Mouse (Mus musculus) kidney, embryonic 14.5 days (tissue): ENCODE results near the gene Plekhj1. TPM values are rescaled to one million over a fixed set of nuclear protein-coding genes. Genes with fewer than 3 reads are reported as not detected.

Source experiments
- ATAC-seq: fragments of 200-750 bp; cut with Nextera tagmentation; 2 replicates; pipeline ENCODE4 v1.8.0; 2017; ENCODE audit warnings: moderate number of reproducible peaks, mild to moderate bottlenecking, moderate TSS enrichment, moderate library complexity; ENCODE audit not compliant: low FRiP score, low TSS enrichment
- H3K27ac ChIP-seq: fragments of 300-500 bp; sonication (generic); 2 replicates; pipeline ENCODE4 v1.5.1; 2014; ENCODE audit warnings: low read depth, mild to moderate bottlenecking, low read length, moderate library complexity, mixed read lengths
- H3K27me3 ChIP-seq: fragments of 300-500 bp; sonication (generic); 2 replicates; pipeline ENCODE4 v1.6.1; 2014; ENCODE audit warnings: mild to moderate bottlenecking, low read length; ENCODE audit not compliant: control insufficient read depth, insufficient read depth
- H3K36me3 ChIP-seq: fragments of 300-500 bp; sonication (generic); 2 replicates; pipeline ENCODE4 v1.6.1; 2014; ENCODE audit warnings: low read length, mixed read lengths; ENCODE audit not compliant: control insufficient read depth, insufficient read depth
- H3K4me1 ChIP-seq: fragments of 300-500 bp; sonication (generic); 2 replicates; pipeline ENCODE4 v1.6.1; 2014; ENCODE audit warnings: low read length, mixed read lengths; ENCODE audit not compliant: control insufficient read depth, insufficient read depth
- H3K4me2 ChIP-seq: fragments of 300-500 bp; sonication (generic); replicated peaks from 2 replicates; pipeline ENCODE4 v1.6.1; 2014; ENCODE audit warnings: low read depth, mild to moderate bottlenecking, low read length
- H3K4me3 ChIP-seq: fragments of 300-500 bp; sonication (generic); 2 replicates; pipeline ENCODE4 v1.5.1; 2014; ENCODE audit warnings: mild to moderate bottlenecking, low read length
- H3K9ac ChIP-seq: fragments of 300-500 bp; sonication (generic); 2 replicates; pipeline ENCODE4 v1.6.1; 2014; ENCODE audit warnings: low read depth, mild to moderate bottlenecking, low read length, moderate library complexity
- H3K9me3 ChIP-seq: fragments of 300-500 bp; sonication (generic); 2 replicates; pipeline ENCODE4 v1.6.1; 2016; ENCODE audit warnings: low read length; ENCODE audit not compliant: control insufficient read depth
- WGBS: fragments of 180-500 bp; shearing (Covaris S2); extraction: QIAGEN DNeasy Blood & Tissue Kit; methylation state at CpG from one replicate; pipeline ENCODE4 v1.1.7; 2014; 5-methylcytosine and 5-hydroxymethylcytosine counted together
- polyA plus RNA-seq: library from polyadenylated mRNA; unstranded; fragments of >200 nt; fragmentation: Nextera tagmentation; extraction: Ambion mirVana; gene quantifications from 2 replicates; pipeline ENCODE4 v1.2.1, GENCODE M21; 2014

The Plekhj1 gene
- 121 and 126 TPM in 2 replicates for polyA plus RNA-seq

- peak; percentile 88 for ATAC-seq
- peak within 1 kb of the TSS; percentile 97 for H3K9ac ChIP-seq
These were observed at the start of gene Plekhj1, which contains the start of gene Sf3a2 for GRCm38 (mm10) chr10:80798150-80799006. TSS of gene Plekhj1 (minus strand) at chr10:80798626. TSS of gene Sf3a2 (plus strand) at chr10:80798198.

GRCm38 (mm10) chr10:80845732-80846131 lies 47.3 kb upstream of the Plekhj1 start:
- 76% methylated on average over 12 of the region's 12 CpGs for WGBS
- Histone ChIP-seq H3K27ac (no peak overlapping the region), H3K27me3 (peaks cover 43% of the 10 kb centered on the region), H3K4me1 (peaks cover 9% of the 10 kb centered on the region), H3K4me3 (no peak overlapping the region), H3K9ac (no peak overlapping the region), H3K9me3 (no peaks in the 10 kb centered on the region), H3K36me3 (no peaks in the 10 kb centered on the region; the same call in 1 of the 2 replicates), H3K4me2 (no peak overlapping the region)
- ATAC-seq = no peak

More at GRCm38 (mm10) chr10:80798150-80799006, at the start of gene Plekhj1, which contains the start of gene Sf3a2:
- Histone ChIP-seq H3K4me3 (peak within 1 kb of the TSS; percentile 94), H3K4me2 (peak within 1 kb of the TSS; percentile 94), H3K36me3 (peaks cover 57% of the 10 kb centered on the region), H3K4me1 (peaks cover 12% of the 10 kb centered on the region), H3K9me3 (no peaks in the 10 kb centered on the region), H3K27me3 (no peaks in the 10 kb centered on the region), H3K27ac (peak within 1 kb of the TSS; percentile 96)
- WGBS = under 1% methylated on average over 103 of the region's 104 CpGs

GRCm38 (mm10) chr10:80845055-80845693 lies 46.7 kb upstream of the Plekhj1 start:
- 60% methylated on average over 8 of the region's 8 CpGs for WGBS

GRCm38 (mm10) chr10:80843931-80844547 lies 45.6 kb upstream of the Plekhj1 start, which contains the start of gene Lingo3:
TSS of gene Lingo3 (minus strand) at chr10:80844039.
- Histone ChIP-seq H3K27ac (no peak within 1 kb of the TSS), H3K27me3 (peaks cover 43% of the 10 kb centered on the region), H3K36me3 (no peaks in the 10 kb centered on the region), H3K4me2 (peak within 1 kb of the TSS; percentile 87), H3K4me3 (peak within 1 kb of the TSS; percentile 47), H3K9me3 (no peaks in the 10 kb centered on the region), H3K9ac (peak within 1 kb of the TSS; percentile 55), H3K4me1 (peaks cover 9% of the 10 kb centered on the region)
- ATAC-seq = no peak; the same call in none of the 2 replicates
- WGBS = 5% methylated on average over 27 of the region's 51 CpGs

More at GRCm38 (mm10) chr10:80845055-80845693, 46.7 kb upstream of the Plekhj1 start:
- H3K4me3 ChIP-seq = no peak overlapping the region
- no peak overlapping the region for H3K27ac ChIP-seq
- no peak overlapping the region for H3K9ac ChIP-seq
- no peaks in the 10 kb centered on the region for H3K9me3 ChIP-seq
- no peak for ATAC-seq
- H3K27me3 ChIP-seq = peaks cover 43% of the 10 kb centered on the region
- no peaks in the 10 kb centered on the region; the same call in 1 of the 2 replicates for H3K36me3 ChIP-seq
- peaks cover 9% of the 10 kb centered on the region for H3K4me1 ChIP-seq
- H3K4me2 ChIP-seq = no peak overlapping the region

GRCm38 (mm10) chr10:80843087-80843930 lies 44.9 kb upstream of the Plekhj1 start:
- Histone ChIP-seq H3K9ac (peak overlapping the region; percentile 55), H3K27me3 (peaks cover 45% of the 10 kb centered on the region), H3K27ac (no peak overlapping the region), H3K4me2 (peak overlapping the region; percentile 87), H3K4me1 (peaks cover 9% of the 10 kb centered on the region), H3K36me3 (no peaks in the 10 kb centered on the region), H3K4me3 (peak overlapping the region; percentile 47), H3K9me3 (no peaks in the 10 kb centered on the region)
- ATAC-seq = no peak; the same call in 1 of the 2 replicates
- WGBS = 11% methylated on average over 32 of the region's 32 CpGs

GRCm38 (mm10) chr10:80842334-80842733 lies 43.9 kb upstream of the Plekhj1 start:
- peaks cover 9% of the 10 kb centered on the region for H3K4me1 ChIP-seq
- H3K36me3 ChIP-seq = no peaks in the 10 kb centered on the region
- H3K9ac ChIP-seq = no peak overlapping the region
- H3K9me3 ChIP-seq = no peaks in the 10 kb centered on the region
- WGBS = 76% methylated on average over 15 of the region's 15 CpGs
- no peak overlapping the region for H3K4me3 ChIP-seq
- H3K27ac ChIP-seq = no peak overlapping the region
- no peak overlapping the region for H3K4me2 ChIP-seq
- no peak for ATAC-seq
- H3K27me3 ChIP-seq = peaks cover 45% of the 10 kb centered on the region

- 78% methylated on average over 2 of the region's 2 CpGs for WGBS
These were observed 43.3 kb upstream of the Plekhj1 start for GRCm38 (mm10) chr10:80841685-80842084.

GRCm38 (mm10) chr10:80839848-80840247 lies 41.4 kb upstream of the Plekhj1 start:
- peaks cover 54% of the 10 kb centered on the region for H3K27me3 ChIP-seq
- no peak for ATAC-seq
- 51% methylated on average over 6 of the region's 6 CpGs for WGBS

More at GRCm38 (mm10) chr10:80841685-80842084, 43.3 kb upstream of the Plekhj1 start:
- Histone ChIP-seq H3K4me3 (no peak overlapping the region), H3K27ac (no peak overlapping the region), H3K27me3 (peaks cover 48% of the 10 kb centered on the region), H3K4me2 (no peak overlapping the region), H3K9ac (no peak overlapping the region), H3K36me3 (no peaks in the 10 kb centered on the region), H3K4me1 (peaks cover 9% of the 10 kb centered on the region), H3K9me3 (no peaks in the 10 kb centered on the region)
- ATAC-seq = no peak

More at GRCm38 (mm10) chr10:80839848-80840247, 41.4 kb upstream of the Plekhj1 start:
- Histone ChIP-seq H3K4me1 (peaks cover 9% of the 10 kb centered on the region), H3K36me3 (no peaks in the 10 kb centered on the region), H3K4me3 (no peak overlapping the region), H3K9me3 (peaks cover 4% of the 10 kb centered on the region), H3K9ac (no peak overlapping the region), H3K4me2 (no peak overlapping the region), H3K27ac (no peak overlapping the region)
